17 mouse cellular contexts compared by ENCODE assay signal in the genomic region with DNA sequence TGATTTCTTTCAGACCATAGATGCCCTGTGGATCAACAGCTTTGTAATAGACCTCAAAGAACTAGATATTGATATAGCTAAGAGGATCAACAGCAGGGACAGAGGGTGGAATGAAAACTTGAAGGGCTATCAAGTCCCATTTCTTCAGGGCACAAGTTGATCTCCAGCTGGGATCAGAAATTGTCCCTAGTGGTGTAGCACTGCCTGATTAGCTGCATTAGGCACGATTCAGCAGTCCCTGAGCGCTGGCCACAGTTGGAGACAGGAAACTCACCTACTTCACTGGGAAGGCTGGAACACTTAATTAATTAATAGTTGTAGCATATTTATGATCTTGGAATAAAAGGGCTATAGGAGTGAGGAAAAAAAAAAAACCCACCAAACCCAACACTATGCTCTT.
DNase-seq lines count a peak whose midpoint lies in the region; ATAC-seq and TF ChIP-seq lines count a peak whose summit lies in the region.
"Had no signal": no experiment of that assay in that cellular context is flagged by ENCODE, and none has a peak within 500 bp of the region (broad histone marks: within the 10 kb centered on the region; RNA-seq: fewer than 3 reads in every experiment).

No protein-coding gene starts in this region.

- H3K36me3 ChIP-seq in forebrain, embryonic 14.5 days (ENCODE audit: control insufficient read depth, insufficient read depth, low read length) = no peaks in the 10 kb centered on the region
- H3K36me3 ChIP-seq in forebrain, embryonic 12.5 days (replicated peaks) = no peaks in the 10 kb centered on the region
- H3K36me3 ChIP-seq: embryonic facial prominence, embryonic 10.5 days; embryonic facial prominence, embryonic 12.5 days; forebrain, embryonic 15.5 days had no signal

- H3K4me1 ChIP-seq in forebrain, embryonic 14.5 days (ENCODE audit: control insufficient read depth, insufficient read depth, low read length) = no peaks in the 10 kb centered on the region
- H3K4me1 ChIP-seq in forebrain, embryonic 12.5 days = no peaks in the 10 kb centered on the region
- H3K4me1 ChIP-seq: embryonic facial prominence, embryonic 10.5 days; embryonic facial prominence, embryonic 12.5 days had no signal

- no peak overlapping the region for H3K4me2 ChIP-seq in forebrain, embryonic 14.5 days (ENCODE audit: low read length)
- no peak overlapping the region for H3K4me2 ChIP-seq in forebrain, embryonic 12.5 days
- H3K4me2 ChIP-seq: embryonic facial prominence, embryonic 12.5 days; forebrain, embryonic 15.5 days had no signal

- H3K9ac ChIP-seq in forebrain, embryonic 14.5 days (ENCODE audit: low read length) = no peak overlapping the region
- no peak overlapping the region for H3K9ac ChIP-seq in forebrain, embryonic 12.5 days
- H3K9ac ChIP-seq: embryonic facial prominence, embryonic 12.5 days; forebrain, embryonic 15.5 days; forebrain, postnatal 0 days had no signal

- no peaks in the 10 kb centered on the region for H3K27me3 ChIP-seq in forebrain, embryonic 14.5 days (replicated peaks; ENCODE audit: control insufficient read depth, insufficient read depth, low read length)
- no peaks in the 10 kb centered on the region for H3K27me3 ChIP-seq in forebrain, embryonic 12.5 days
- H3K27me3 ChIP-seq: embryonic facial prominence, embryonic 12.5 days; forebrain, embryonic 15.5 days had no signal

- H3K4me3 ChIP-seq in forebrain, embryonic 14.5 days (ENCODE audit: low read depth, low read length) = no peak overlapping the region
- H3K4me3 ChIP-seq in forebrain, embryonic 12.5 days (replicated peaks) = no peak overlapping the region
- H3K4me3 ChIP-seq: embryonic facial prominence, embryonic 10.5 days; embryonic facial prominence, embryonic 12.5 days; forebrain, embryonic 15.5 days had no signal

- 11% methylated on average over 2 of the region's 2 CpGs for WGBS in forebrain, embryonic 14.5 days
- WGBS in forebrain, embryonic 12.5 days = 29% methylated on average over 2 of the region's 2 CpGs

- no peak for TF ChIP-seq POLR2A in brain, embryonic 14.5 days (IDR thresholded peaks at IDR 0.05; ENCODE audit: borderline replicate concordance, extremely low read depth, insufficient read depth, insufficient read length, poor library complexity, severe bottlenecking)

- no peak for TF ChIP-seq CTCF in brain, embryonic 14.5 days (IDR thresholded peaks at IDR 0.05; ENCODE audit: borderline replicate concordance, extremely low read depth, insufficient read depth, insufficient read length)

- no peak overlapping the region for H3K27ac ChIP-seq in forebrain, embryonic 14.5 days (ENCODE audit: low read depth, low read length)
- H3K27ac ChIP-seq in forebrain, embryonic 12.5 days = no peak overlapping the region
- H3K27ac ChIP-seq: embryonic facial prominence, embryonic 10.5 days; embryonic facial prominence, embryonic 12.5 days; forebrain, embryonic 15.5 days had no signal

- DNase-seq in forebrain, embryonic 14.5 days (ENCODE audit: low spot score) = peak; percentile 22
- peak; percentile 50 for DNase-seq in brain, embryonic 14.5 days (ENCODE audit: low read depth)
- peak; percentile 16 for DNase-seq in forelimb bud, embryonic 11.5 days (ENCODE audit: low read depth, low spot score)
- peak; percentile 60 for DNase-seq in retina, postnatal 1 day
- DNase-seq in lung, postnatal 4 days = no peak
- DNase-seq: adrenal gland, adult 2 months; adrenal gland, postnatal 10 days; adrenal gland, postnatal 25 days; cerebellum, adult 11-12 months; cerebellum, adult 2 months; cerebellum, adult 9-11 months; forebrain, postnatal 0 days had no signal

- no peak for ATAC-seq in forebrain, embryonic 14.5 days
- ATAC-seq in forebrain, embryonic 12.5 days (ENCODE audit: low FRiP score) = no peak
- no peak for ATAC-seq in monocyte, adult 5-6 weeks (replicated peaks; ENCODE audit: insufficient number of reproducible peaks, low FRiP score, low TSS enrichment, poor library complexity, severe bottlenecking)
- ATAC-seq: forebrain, embryonic 15.5 days; forebrain, postnatal 0 days had no signal

- H3K9me3 ChIP-seq in forebrain, embryonic 14.5 days (replicated peaks; ENCODE audit: control insufficient read depth, low read length) = no peaks in the 10 kb centered on the region
- no peaks in the 10 kb centered on the region for H3K9me3 ChIP-seq in forebrain, embryonic 12.5 days
- H3K9me3 ChIP-seq: embryonic facial prominence, embryonic 10.5 days; embryonic facial prominence, embryonic 12.5 days; forebrain, embryonic 15.5 days had no signal

Comparison
In these comparisons a context has a peak if more than half of its experiments do, and no peak if none do; other contexts are left out.
1. DNase-seq: peak in forebrain, embryonic 14.5 days (single experiment), brain, embryonic 14.5 days (single experiment), forelimb bud, embryonic 11.5 days (single experiment) and retina, postnatal 1 day (single experiment); none in lung, postnatal 4 days (0 of 2).